Mouse (Mus musculus): ENCODE data around the gene Tmprss6.
A peak's percentile ranks its signal among the peaks of the same experiment; 100 is the strongest.

Gene Tmprss6

GRCm38 (mm10) chr15:78482518-78482917 is 14.1 kb upstream of the Tmprss6 start:
- no peak for DNase-seq (ENCODE audit: low spot score in 2 of 2)

GRCm38 (mm10) chr15:78481448-78482000 is 13.1 kb upstream of the Tmprss6 start:
- DNase-seq (ENCODE audit: low spot score in 2 of 2), result no peak

DNA sequence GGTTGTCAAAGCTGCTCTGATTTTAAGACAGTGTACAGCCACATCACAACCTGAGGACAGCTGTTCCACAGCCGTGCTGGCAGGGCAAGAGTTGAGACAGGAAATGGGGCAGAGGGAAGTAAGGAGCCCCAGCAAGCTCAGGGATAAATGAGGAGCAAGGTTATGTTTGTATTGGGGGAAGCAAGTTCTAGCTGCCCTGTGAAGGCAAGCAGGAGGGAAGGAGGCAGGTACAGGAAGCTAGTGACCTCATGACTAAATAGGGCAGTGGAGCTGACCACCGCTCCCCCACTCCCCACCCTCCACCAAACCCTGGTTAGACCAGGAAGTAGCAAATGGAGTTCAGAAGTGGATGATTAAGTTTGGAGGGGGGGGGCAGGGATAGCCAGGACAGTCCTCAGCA is 12.6 kb upstream of the Tmprss6 start:
- no peak for DNase-seq (ENCODE audit: low spot score in 2 of 2)

DNA sequence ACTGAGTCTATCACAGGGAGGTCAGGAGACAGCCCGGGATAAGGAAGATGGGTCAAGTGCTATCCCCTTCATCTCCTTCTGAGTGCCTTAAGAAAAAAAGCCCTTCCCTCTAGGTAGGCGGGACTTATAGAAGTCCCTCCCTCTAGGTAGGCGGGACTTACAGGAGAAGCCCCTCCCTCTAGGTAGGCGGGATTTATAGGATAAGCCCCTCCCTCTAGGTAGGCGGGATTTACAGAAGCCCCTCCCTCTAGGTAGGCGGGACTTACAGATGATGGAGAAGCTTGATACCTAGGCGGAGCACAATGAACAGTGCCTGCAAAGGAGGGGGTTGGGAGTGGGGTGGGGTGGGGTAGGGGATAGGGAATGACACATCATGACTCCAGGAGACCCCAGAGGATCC is 11.7 kb upstream of the Tmprss6 start:
- DNase-seq (ENCODE audit: low spot score in 2 of 2), result no peak

GRCm38 (mm10) chr15:78479470-78479869 is 11.0 kb upstream of the Tmprss6 start:
- DNase-seq (ENCODE audit: low spot score in 2 of 2), result peak; percentile 7 to 17

DNA sequence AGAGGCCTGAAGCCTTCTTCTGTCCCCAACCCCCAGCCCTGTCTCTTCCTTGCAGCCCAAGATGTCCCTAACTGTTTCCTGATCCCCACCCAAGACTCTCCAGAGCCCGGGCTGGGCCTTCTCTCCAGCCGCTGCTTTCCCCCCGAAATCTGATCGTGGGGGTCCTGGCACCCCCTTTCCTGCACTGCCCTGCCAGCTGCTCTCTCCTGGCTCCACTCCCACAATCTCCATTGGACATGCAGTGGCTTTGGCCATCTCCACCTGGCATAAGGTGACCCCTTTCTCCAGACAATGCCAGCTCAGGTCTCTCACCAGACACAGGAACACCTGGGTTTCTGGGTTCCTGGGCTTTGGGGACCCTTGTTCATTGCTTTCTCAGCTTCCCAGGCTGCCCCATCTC is 9.6 kb upstream of the Tmprss6 start:
- DNase-seq (ENCODE audit: low spot score in 2 of 2), result no peak

DNA sequence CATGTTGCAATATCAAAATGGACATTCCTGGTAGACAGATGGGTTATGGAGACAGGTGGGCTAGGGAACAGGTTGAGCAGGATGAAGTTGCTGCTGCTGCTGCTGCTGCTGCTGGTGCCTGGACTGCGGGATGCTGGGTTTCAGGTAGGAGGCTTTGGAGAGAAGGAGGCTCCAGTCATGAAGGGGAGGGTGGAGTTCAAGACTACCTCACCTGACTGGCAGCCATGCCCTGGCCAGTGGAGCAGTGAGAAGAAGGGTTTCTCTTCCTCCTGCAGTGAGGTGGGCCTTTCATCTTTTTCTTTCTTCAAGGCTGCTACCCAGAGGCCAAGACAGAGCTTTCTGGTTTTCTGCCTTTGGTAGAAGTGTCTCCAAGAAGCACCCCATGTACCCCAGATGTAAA is 8.4 kb upstream of the Tmprss6 start:
- DNase-seq (ENCODE audit: low spot score in 2 of 2), result no peak

GRCm38 (mm10) chr15:78475604-78476031 is 7.2 kb upstream of the Tmprss6 start:
- DNase-seq (ENCODE audit: low spot score in 2 of 2), result no peak

GRCm38 (mm10) chr15:78473442-78473841 is 5.0 kb upstream of the Tmprss6 start:
- no peak for DNase-seq (ENCODE audit: low spot score in 2 of 2)

DNA sequence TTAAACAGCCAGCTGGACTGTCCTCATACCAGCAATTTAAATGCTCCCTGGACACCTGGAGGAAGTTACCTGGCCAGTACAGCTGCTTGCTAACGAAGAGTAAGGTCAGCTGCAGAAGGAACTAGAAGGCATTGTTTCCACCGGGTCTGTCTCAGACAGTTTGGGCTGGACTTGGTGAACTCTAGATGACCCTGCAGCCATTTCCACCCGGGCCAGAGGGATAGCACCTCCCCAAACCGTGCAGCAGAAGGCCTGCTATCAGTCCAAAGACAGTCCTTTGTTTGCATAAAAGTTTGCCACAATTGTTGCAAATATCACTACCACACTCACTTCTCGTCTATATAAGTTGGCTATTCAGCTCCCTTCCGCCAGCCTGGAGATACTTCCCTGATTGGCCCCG is 3.5 kb upstream of the Tmprss6 start:
- DNase-seq (ENCODE audit: low spot score in 2 of 2), result no peak

DNA sequence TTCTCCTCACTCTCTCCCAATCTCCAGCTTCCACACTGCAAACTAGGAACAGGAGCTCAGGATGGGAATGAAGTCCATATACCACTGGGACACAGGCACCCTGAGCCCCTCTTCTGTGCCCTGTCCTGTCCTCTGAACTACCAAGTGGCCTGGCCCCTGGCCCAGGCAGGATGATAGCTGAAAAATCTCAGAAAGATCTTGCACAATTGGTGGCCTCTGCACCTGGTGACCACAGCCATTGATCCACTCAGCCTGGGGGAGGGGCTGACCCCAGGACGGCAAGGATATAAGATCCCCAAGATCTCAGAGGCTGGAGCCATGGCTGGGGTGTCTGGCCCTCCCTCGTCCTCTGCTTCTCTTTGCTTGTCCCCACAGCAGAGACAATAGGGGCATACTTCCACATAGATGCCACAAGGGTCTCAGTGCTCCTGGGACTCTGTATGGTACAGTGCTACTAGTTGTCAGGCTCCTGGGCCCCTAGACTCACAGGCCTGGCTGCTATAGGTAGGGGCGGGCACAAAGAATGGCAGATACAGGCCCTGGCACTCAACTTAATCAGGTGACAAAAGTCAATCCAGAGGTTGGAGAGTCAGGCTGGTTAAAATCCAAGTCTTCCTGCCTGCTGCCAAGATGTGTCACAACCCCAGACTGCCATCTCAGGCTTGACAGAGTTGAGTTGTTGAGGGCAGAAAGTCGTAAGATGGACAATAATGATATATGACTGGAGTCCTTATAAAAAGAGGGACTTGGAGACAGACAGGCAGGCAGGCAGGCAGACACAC is 2.3 kb upstream of the Tmprss6 start:
- DNase-seq (ENCODE audit: low spot score in 2 of 2), result no peak

DNA sequence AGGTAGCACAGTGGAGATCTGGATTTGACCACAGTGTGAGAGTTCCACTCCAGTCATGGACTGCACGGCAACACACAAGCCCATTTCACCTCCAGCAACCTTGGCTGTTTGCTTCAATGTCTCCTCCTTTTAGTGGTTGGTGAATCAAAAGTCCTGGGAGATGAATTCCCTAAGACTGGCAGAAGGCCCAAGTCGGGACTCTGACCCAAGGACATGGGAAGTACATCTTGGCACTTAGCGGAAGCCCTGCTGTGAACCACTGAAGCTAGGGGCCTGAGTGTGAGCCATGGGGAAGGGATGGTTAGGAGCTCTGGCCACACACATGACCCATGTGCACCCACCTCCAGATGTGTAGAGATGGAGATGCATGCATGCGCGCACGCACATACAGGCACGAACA is 864 bp downstream of the Tmprss6 start:
- DNase-seq (ENCODE audit: low spot score in 2 of 2), result no peak

DNA sequence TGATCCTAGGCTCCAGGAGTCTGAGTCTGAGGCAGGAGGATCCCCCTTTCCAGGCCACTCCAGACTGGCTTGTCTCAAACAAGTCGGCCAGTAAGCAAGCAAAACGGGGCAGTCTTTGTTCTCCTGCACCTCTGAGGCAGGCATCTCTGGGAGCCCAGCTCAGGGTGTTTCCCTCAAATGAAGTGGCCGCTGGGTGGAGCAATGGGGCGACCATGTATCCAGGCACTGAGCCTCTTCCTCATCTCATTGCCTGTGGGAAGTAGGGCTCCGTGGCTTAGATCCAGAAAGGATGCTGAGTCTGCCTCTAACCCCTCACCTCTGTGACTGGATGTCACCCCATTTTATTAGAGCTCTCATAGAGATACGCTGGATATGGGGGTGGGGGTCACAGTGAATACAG is 1.6 kb downstream of the Tmprss6 start:
- no peak for DNase-seq (ENCODE audit: low spot score in 2 of 2)

- DNase-seq (ENCODE audit: low spot score in 2 of 2), result no peak
Measured at GRCm38 (mm10) chr15:78462981-78463380, 5.5 kb downstream of the Tmprss6 start.

DNA sequence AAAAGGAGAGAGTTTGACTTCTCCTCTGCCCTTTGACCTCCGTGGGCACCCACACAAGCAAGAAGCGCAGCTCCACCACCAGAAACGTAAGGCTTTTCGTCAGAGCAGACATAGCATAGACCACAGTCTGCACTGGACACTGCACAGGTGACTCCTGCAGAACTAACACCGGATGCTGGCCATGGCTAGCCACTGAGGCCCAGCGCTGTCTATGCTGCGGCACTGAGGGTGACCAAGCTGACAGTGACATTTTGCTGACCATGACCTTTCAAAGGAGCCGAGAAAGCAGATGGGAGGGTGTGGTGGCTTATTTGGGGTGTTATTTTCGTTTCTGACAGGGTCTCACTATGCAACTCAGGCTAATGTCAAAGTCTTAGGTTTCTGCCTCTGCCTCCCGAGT is 11.2 kb downstream of the Tmprss6 start:
- DNase-seq (ENCODE audit: low spot score in 2 of 2), result no peak

DNA sequence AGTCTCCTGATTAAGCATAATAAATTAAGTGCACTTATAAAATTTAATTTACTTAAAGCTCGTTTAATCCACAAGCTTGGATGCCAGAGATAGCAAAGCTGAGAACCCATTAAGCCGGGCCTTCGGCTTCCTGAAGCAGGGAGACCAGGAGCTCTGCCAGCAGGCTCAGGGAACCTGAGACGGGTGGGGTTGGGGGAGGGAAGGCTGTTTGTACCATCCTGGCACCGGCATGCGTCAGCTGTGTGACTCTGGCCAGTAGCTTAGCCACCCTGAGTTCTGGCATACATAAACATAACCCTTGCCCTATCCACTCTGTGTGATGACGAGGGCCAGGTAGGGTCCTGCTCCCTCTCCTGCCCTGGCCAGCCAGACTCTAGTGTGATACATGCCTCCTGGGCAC is 12.4 kb downstream of the Tmprss6 start:
- no peak for DNase-seq (ENCODE audit: low spot score in 2 of 2)

- DNase-seq (ENCODE audit: low spot score in 2 of 2), result no peak
Measured at GRCm38 (mm10) chr15:78455168-78455567, 13.3 kb downstream of the Tmprss6 start.

- no peak for DNase-seq (ENCODE audit: low spot score in 2 of 2)
Measured at GRCm38 (mm10) chr15:78452929-78453328, 15.5 kb downstream of the Tmprss6 start.

GRCm38 (mm10) chr15:78451201-78451600 is 17.2 kb downstream of the Tmprss6 start:
- DNase-seq (ENCODE audit: low spot score in 2 of 2), result no peak

- DNase-seq (ENCODE audit: low spot score in 2 of 2), result no peak
Measured at GRCm38 (mm10) chr15:78450419-78450768, 18.0 kb downstream of the Tmprss6 start.

DNA sequence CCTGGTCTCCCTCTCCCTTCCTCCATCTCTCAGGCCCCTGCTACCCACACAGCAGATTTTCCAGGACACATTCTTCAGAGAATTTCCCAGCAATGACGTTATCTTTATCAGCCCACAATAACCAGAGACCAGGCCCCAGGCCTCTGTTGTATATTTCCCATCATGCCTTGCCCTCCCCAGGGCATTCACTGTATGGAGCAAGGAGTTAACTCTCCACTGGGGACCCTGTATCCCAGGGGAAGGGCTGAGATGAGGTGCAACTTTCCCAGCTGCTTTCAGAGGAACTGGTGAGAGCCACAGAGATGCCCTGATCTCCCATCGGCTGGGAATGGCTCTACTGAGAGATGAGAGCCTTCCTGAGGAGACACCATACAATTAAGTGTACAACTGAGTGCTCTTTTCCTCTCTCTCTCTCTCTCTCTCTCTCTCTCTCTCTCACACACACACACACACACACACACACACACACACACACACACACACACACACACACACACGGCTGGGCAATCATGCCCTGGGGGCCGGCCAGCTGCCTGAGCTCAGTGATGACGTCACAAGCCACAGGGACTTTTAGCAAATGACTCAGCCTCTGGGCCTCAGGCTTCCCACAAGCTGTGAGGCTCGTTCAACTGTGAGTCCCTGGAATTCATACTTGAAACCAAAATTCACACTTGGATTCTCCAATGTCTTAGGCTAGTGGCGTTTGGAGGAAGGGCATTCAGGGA is 18.6 kb downstream of the Tmprss6 start:
- DNase-seq (ENCODE audit: low spot score in 2 of 2), result peak; percentile 60 to 61

DNA sequence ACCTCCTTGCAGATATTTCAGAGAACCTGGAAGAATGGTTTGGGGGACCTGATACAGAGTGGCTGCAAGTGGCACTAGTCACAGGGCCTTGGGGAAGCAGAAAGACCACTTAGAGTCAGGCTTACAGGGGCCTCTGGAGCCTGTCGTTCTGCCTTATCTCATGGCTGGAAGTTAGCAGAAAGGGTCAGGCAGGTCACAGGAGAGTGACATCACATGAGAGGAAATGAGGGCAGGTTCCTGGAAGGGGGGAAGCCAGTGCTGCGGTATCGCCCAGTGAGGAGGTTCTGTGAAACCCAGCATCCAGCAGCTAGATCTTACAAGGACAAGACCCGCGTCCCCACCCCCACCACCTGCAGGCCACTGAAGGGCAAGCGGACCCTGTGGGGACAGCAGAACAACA is 19.3 kb downstream of the Tmprss6 start:
- DNase-seq (ENCODE audit: low spot score in 2 of 2), result no peak

All from right cerebral cortex, adult 2 months (tissue).